Mouse (Mus musculus): Measurements from ENCODE around the gene Fndc11. TPM values are rescaled to one million over a fixed set of nuclear protein-coding genes. Genes with fewer than 3 reads are reported as not detected.

Fndc11 gene
- polyA plus RNA-seq, 1 experiment from 2014 or later: 0.59 TPM

- no peak overlapping the region for H3K27ac ChIP-seq
- no peak for ATAC-seq (ENCODE audit: insufficient number of reproducible peaks, insufficient read depth, low FRiP score, low TSS enrichment, low read depth)
- no peak overlapping the region for H3K9ac ChIP-seq (replicated peaks)
- 89% methylated on average over 9 of the region's 9 CpGs for WGBS
- no peaks in the 10 kb centered on the region for H3K27me3 ChIP-seq
- no peak overlapping the region for H3K4me3 ChIP-seq (replicated peaks)
- no peak overlapping the region for H3K4me2 ChIP-seq
- 0 out of 2 replicates have a peak, but pooled peaks cover 2% of the 10 kb centered on the region for H3K36me3 ChIP-seq
- H3K9me3 ChIP-seq: no peaks in the 10 kb centered on the region
- peaks cover 14% of the 10 kb centered on the region for H3K4me1 ChIP-seq (replicated peaks)
These were observed 19.4 kb downstream of the Fndc11 start for GRCm38 (mm10) chr2:181239261-181239660.

GRCm38 (mm10) chr2:181240806-181241440 is 21.1 kb downstream of the Fndc11 start:
- no peaks in the 10 kb centered on the region for H3K27me3 ChIP-seq
- H3K9ac ChIP-seq (replicated peaks): peak overlapping the region; percentile 50; the same call in 1 of the 2 replicates
- H3K27ac ChIP-seq: no peak overlapping the region
- H3K4me2 ChIP-seq: peak overlapping the region; percentile 73
- H3K4me3 ChIP-seq (replicated peaks): peak overlapping the region; percentile 48
- no peaks in the 10 kb centered on the region for H3K9me3 ChIP-seq
- peaks cover 14% of the 10 kb centered on the region for H3K4me1 ChIP-seq (replicated peaks)
- 0 out of 2 replicates have a peak, but pooled peaks cover 2% of the 10 kb centered on the region for H3K36me3 ChIP-seq
- WGBS: 91% methylated on average over 13 of the region's 13 CpGs
- ATAC-seq (ENCODE audit: insufficient number of reproducible peaks, insufficient read depth, low FRiP score, low TSS enrichment, low read depth): no peak

GRCm38 (mm10) chr2:181241602-181242313 is 21.9 kb downstream of the Fndc11 start, which contains the start of gene Helz2:
Helz2 (minus strand) TSS chr2:181242027.
- Histone ChIP-seq H3K36me3 (0 out of 2 replicates have a peak, but pooled peaks cover 2% of the 10 kb centered on the region), H3K27ac (no peak within 1 kb of the TSS), H3K4me1 (replicated peaks) (peaks cover 14% of the 10 kb centered on the region), H3K27me3 (no peaks in the 10 kb centered on the region), H3K9me3 (no peaks in the 10 kb centered on the region), H3K4me2 (peak within 1 kb of the TSS; percentile 73), H3K4me3 (replicated peaks) (peak within 1 kb of the TSS; percentile 48), H3K9ac (replicated peaks) (peak within 1 kb of the TSS; percentile 50)
- WGBS: 8% methylated on average over 15 of the region's 16 CpGs
- peak; percentile 64 for ATAC-seq (ENCODE audit: insufficient number of reproducible peaks, insufficient read depth, low FRiP score, low TSS enrichment, low read depth)

GRCm38 (mm10) chr2:181242314-181242665 is 22.5 kb downstream of the Fndc11 start:
- no peak overlapping the region for H3K27ac ChIP-seq
- peak overlapping the region; percentile 50; the same call in 1 of the 2 replicates for H3K9ac ChIP-seq (replicated peaks)
- H3K36me3 ChIP-seq: 0 out of 2 replicates have a peak, but pooled peaks cover 2% of the 10 kb centered on the region
- no peak for ATAC-seq (ENCODE audit: insufficient number of reproducible peaks, insufficient read depth, low FRiP score, low TSS enrichment, low read depth)
- H3K4me3 ChIP-seq (replicated peaks): peak overlapping the region; percentile 48
- peaks cover 14% of the 10 kb centered on the region for H3K4me1 ChIP-seq (replicated peaks)
- WGBS: 50% methylated on average over 3 of the region's 3 CpGs
- H3K27me3 ChIP-seq: no peaks in the 10 kb centered on the region
- H3K9me3 ChIP-seq: no peaks in the 10 kb centered on the region
- peak overlapping the region; percentile 73 for H3K4me2 ChIP-seq

- no peaks in the 10 kb centered on the region for H3K36me3 ChIP-seq
- 38% methylated on average over 11 of the region's 11 CpGs for WGBS
- no peak overlapping the region for H3K4me2 ChIP-seq
- H3K9me3 ChIP-seq: no peaks in the 10 kb centered on the region
- no peak overlapping the region for H3K4me3 ChIP-seq (replicated peaks)
- ATAC-seq (ENCODE audit: insufficient number of reproducible peaks, insufficient read depth, low FRiP score, low TSS enrichment, low read depth): no peak
- H3K27me3 ChIP-seq: no peaks in the 10 kb centered on the region
- no peak overlapping the region for H3K27ac ChIP-seq
- peaks cover 14% of the 10 kb centered on the region for H3K4me1 ChIP-seq (replicated peaks)
- H3K9ac ChIP-seq (replicated peaks): no peak overlapping the region
These were observed 24.0 kb downstream of the Fndc11 start for GRCm38 (mm10) chr2:181243706-181244394.

GRCm38 (mm10) chr2:181245031-181245430 is 25.2 kb downstream of the Fndc11 start:
- Histone ChIP-seq H3K4me1 (replicated peaks) (peaks cover 14% of the 10 kb centered on the region), H3K36me3 (0 out of 2 replicates have a peak, but pooled peaks cover 2% of the 10 kb centered on the region), H3K4me3 (replicated peaks) (no peak overlapping the region), H3K9me3 (no peaks in the 10 kb centered on the region), H3K27ac (no peak overlapping the region), H3K9ac (replicated peaks) (no peak overlapping the region), H3K4me2 (no peak overlapping the region), H3K27me3 (no peaks in the 10 kb centered on the region)
- WGBS: 44% methylated on average over 2 of the region's 2 CpGs
- ATAC-seq (ENCODE audit: insufficient number of reproducible peaks, insufficient read depth, low FRiP score, low TSS enrichment, low read depth): no peak

- no peaks in the 10 kb centered on the region; the same call in 1 of the 2 replicates for H3K4me1 ChIP-seq (replicated peaks)
- no peak overlapping the region for H3K9ac ChIP-seq (replicated peaks)
- H3K36me3 ChIP-seq: peaks cover 42% of the 10 kb centered on the region
- H3K4me2 ChIP-seq: no peak overlapping the region
- no peaks in the 10 kb centered on the region for H3K9me3 ChIP-seq
- no peaks in the 10 kb centered on the region for H3K27me3 ChIP-seq
- 91% methylated on average over 10 of the region's 10 CpGs for WGBS
- H3K27ac ChIP-seq: no peak overlapping the region
- no peak overlapping the region for H3K4me3 ChIP-seq (replicated peaks)
- ATAC-seq (ENCODE audit: insufficient number of reproducible peaks, insufficient read depth, low FRiP score, low TSS enrichment, low read depth): no peak
These were observed 29.4 kb downstream of the Fndc11 start for GRCm38 (mm10) chr2:181249217-181249616.

- Histone ChIP-seq H3K9me3 (no peaks in the 10 kb centered on the region), H3K9ac (replicated peaks) (no peak overlapping the region), H3K36me3 (peaks cover 67% of the 10 kb centered on the region), H3K4me3 (replicated peaks) (no peak overlapping the region), H3K4me2 (no peak overlapping the region), H3K4me1 (replicated peaks) (no peaks in the 10 kb centered on the region), H3K27me3 (no peaks in the 10 kb centered on the region), H3K27ac (no peak overlapping the region)
- 93% methylated on average over 1 of the region's 1 CpGs for WGBS
- ATAC-seq (ENCODE audit: insufficient number of reproducible peaks, insufficient read depth, low FRiP score, low TSS enrichment, low read depth): no peak
These were observed 32.0 kb downstream of the Fndc11 start for GRCm38 (mm10) chr2:181251841-181252240.

- WGBS: 94% methylated on average over 1 of the region's 1 CpGs
These were observed 33.4 kb downstream of the Fndc11 start for GRCm38 (mm10) chr2:181253248-181253647.

GRCm38 (mm10) chr2:181266839-181267238 is 47.0 kb downstream of the Fndc11 start:
- 93% methylated on average over 2 of the region's 2 CpGs for WGBS
- Histone ChIP-seq H3K4me3 (replicated peaks) (no peak overlapping the region), H3K9me3 (no peaks in the 10 kb centered on the region), H3K9ac (replicated peaks) (no peak overlapping the region), H3K4me1 (replicated peaks) (no peaks in the 10 kb centered on the region), H3K4me2 (no peak overlapping the region), H3K27ac (no peak overlapping the region), H3K36me3 (peaks cover 85% of the 10 kb centered on the region), H3K27me3 (no peaks in the 10 kb centered on the region)
- no peak for ATAC-seq (ENCODE audit: insufficient number of reproducible peaks, insufficient read depth, low FRiP score, low TSS enrichment, low read depth)

More at GRCm38 (mm10) chr2:181253248-181253647, 33.4 kb downstream of the Fndc11 start:
- Histone ChIP-seq H3K4me3 (replicated peaks) (no peak overlapping the region), H3K4me2 (no peak overlapping the region), H3K9me3 (no peaks in the 10 kb centered on the region), H3K27ac (no peak overlapping the region), H3K4me1 (replicated peaks) (no peaks in the 10 kb centered on the region), H3K36me3 (peaks cover 81% of the 10 kb centered on the region), H3K9ac (replicated peaks) (no peak overlapping the region), H3K27me3 (no peaks in the 10 kb centered on the region)
- no peak for ATAC-seq (ENCODE audit: insufficient number of reproducible peaks, insufficient read depth, low FRiP score, low TSS enrichment, low read depth)

- no peak for ATAC-seq (ENCODE audit: insufficient number of reproducible peaks, insufficient read depth, low FRiP score, low TSS enrichment, low read depth)
- no peaks in the 10 kb centered on the region for H3K9me3 ChIP-seq
- H3K27me3 ChIP-seq: no peaks in the 10 kb centered on the region
- H3K4me1 ChIP-seq (replicated peaks): no peaks in the 10 kb centered on the region
- no peak overlapping the region for H3K27ac ChIP-seq
- WGBS: 96% methylated on average over 2 of the region's 2 CpGs
- H3K4me3 ChIP-seq (replicated peaks): no peak overlapping the region
- peaks cover 84% of the 10 kb centered on the region for H3K36me3 ChIP-seq
- H3K4me2 ChIP-seq: no peak overlapping the region
- H3K9ac ChIP-seq (replicated peaks): no peak overlapping the region
These were observed 52.3 kb downstream of the Fndc11 start for GRCm38 (mm10) chr2:181272092-181272491.

Measured in limb, embryonic 12.5 days (tissue).